Mouse (Mus musculus) hindbrain, embryonic 11.5 days (tissue): ENCODE data around the gene Atg9a. TPM values are rescaled to one million over a fixed set of nuclear protein-coding genes. Genes with fewer than 3 reads are reported as not detected.
A peak's percentile ranks its signal among the peaks of the same experiment; 100 is the strongest.

Source experiments
- ATAC-seq: fragments of 200-750 bp; cut with Nextera tagmentation; 2 replicates; pipeline ENCODE4 v1.8.0; 2017; ENCODE audit warnings: mild to moderate bottlenecking, moderate TSS enrichment, moderate library complexity; ENCODE audit not compliant: low FRiP score
- DNase-seq: peaks from one replicate; pipeline ENCODE4 v3.0.0-alpha.2; 2015; ENCODE audit warnings: low spot score
- H3K27ac ChIP-seq: fragments of 300-500 bp; sonication (generic); 2 replicates; pipeline ENCODE4 v1.5.1; 2014; ENCODE audit warnings: mild to moderate bottlenecking, low read depth, low read length
- H3K27me3 ChIP-seq: fragments of 300-500 bp; sonication (generic); 2 replicates; pipeline ENCODE4 v1.6.1; 2014; ENCODE audit warnings: mild to moderate bottlenecking, low read length, moderate library complexity, mixed read lengths; ENCODE audit not compliant: control insufficient read depth, insufficient read depth
- H3K36me3 ChIP-seq: fragments of 300-500 bp; sonication (generic); 2 replicates; pipeline ENCODE4 v1.6.1; 2014; ENCODE audit warnings: mild to moderate bottlenecking, low read length, moderate library complexity, mixed read lengths; ENCODE audit not compliant: control insufficient read depth, insufficient read depth
- H3K4me1 ChIP-seq: fragments of 300-500 bp; sonication (generic); replicated peaks from 2 replicates; pipeline ENCODE4 v1.6.1; 2014; ENCODE audit warnings: low read length, mixed read lengths; ENCODE audit not compliant: control insufficient read depth, insufficient read depth
- H3K4me2 ChIP-seq: fragments of 300-500 bp; sonication (generic); replicated peaks from 2 replicates; pipeline ENCODE4 v1.6.1; 2014; ENCODE audit warnings: mild to moderate bottlenecking, low read depth, low read length
- H3K4me3 ChIP-seq: fragments of 300-500 bp; sonication (generic); 2 replicates; pipeline ENCODE4 v1.5.1; 2014; ENCODE audit warnings: low read depth, low read length
- H3K9ac ChIP-seq: fragments of 300-500 bp; sonication (generic); 2 replicates; pipeline ENCODE4 v1.6.1; 2014; ENCODE audit warnings: low read depth, low read length
- H3K9me3 ChIP-seq: fragments of 300-500 bp; sonication (generic); 2 replicates; pipeline ENCODE4 v1.6.1; 2016; ENCODE audit warnings: low read length; ENCODE audit not compliant: control insufficient read depth
- WGBS: fragments of 180-500 bp; shearing (Covaris S2); extraction: QIAGEN DNeasy Blood & Tissue Kit; methylation state at CpG from one replicate; pipeline ENCODE4 v1.1.7; 2014; 5-methylcytosine and 5-hydroxymethylcytosine counted together
- polyA plus RNA-seq: library from polyadenylated mRNA; unstranded; fragments of >200 nt; fragmentation: Nextera tagmentation; extraction: Ambion mirVana; gene quantifications from 2 replicates; pipeline ENCODE4 v1.2.1, GENCODE M21; 2014

Gene Atg9a
- polyA plus RNA-seq, 1 experiment from 2014 or later: 17.4 TPM

DNA sequence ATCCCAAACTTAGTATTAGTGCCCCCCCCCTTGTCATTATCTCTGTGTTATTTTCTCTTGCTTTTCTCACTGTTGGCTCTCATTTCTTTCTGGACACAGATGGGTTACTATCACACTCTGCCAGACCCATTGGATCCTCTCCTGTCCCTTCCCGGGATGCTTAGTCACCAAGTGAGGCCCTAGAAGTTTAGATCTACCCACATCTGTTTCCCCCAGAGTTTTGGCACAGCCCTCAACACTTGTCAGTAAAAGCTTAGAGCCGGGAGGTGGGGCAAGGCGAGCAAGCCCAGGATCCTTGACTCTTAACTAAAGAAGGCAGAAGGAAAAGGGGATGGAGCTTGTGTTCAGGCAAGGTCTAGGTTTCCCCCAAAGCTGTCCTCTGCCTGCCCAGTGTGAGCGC, 37.2 kb upstream of the Atg9a start:
- 72% methylated on average over 4 of the region's 4 CpGs for WGBS
- Histone ChIP-seq H3K36me3 (no peaks in the 10 kb centered on the region), H3K9me3 (no peaks in the 10 kb centered on the region), H3K4me2 (no peak overlapping the region), H3K9ac (no peak overlapping the region), H3K4me3 (no peak overlapping the region), H3K27me3 (no peaks in the 10 kb centered on the region), H3K27ac (no peak overlapping the region), H3K4me1 (no peaks in the 10 kb centered on the region)
- DNase-seq (no peak), ATAC-seq (no peak)

DNA sequence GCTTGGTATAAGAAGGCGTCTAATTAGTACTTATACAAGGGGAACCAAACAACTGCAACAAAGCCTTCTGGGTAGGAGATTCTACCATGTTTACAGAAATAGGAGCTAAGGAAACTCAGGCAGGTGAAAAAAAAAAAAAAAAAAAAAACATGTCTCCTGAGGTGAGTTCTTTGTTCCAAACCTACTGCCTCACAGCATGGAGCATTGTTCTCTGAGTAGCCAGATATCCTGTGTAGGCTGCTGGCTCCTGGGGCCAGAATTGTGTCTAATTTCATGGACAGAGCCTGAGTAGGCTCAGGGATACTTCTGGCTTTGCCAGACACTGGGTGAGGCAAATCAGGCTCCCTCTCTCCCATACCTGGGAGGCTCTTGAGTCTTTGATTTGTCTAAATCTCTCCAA, 35.7 kb upstream of the Atg9a start:
- ATAC-seq: no peak
- Histone ChIP-seq H3K9ac (no peak overlapping the region), H3K4me1 (no peaks in the 10 kb centered on the region), H3K36me3 (no peaks in the 10 kb centered on the region), H3K27me3 (no peaks in the 10 kb centered on the region), H3K27ac (no peak overlapping the region), H3K9me3 (no peaks in the 10 kb centered on the region), H3K4me2 (no peak overlapping the region), H3K4me3 (no peak overlapping the region)
- DNase-seq: no peak
- WGBS: 64% methylated on average over 1 of the region's 1 CpGs

DNA sequence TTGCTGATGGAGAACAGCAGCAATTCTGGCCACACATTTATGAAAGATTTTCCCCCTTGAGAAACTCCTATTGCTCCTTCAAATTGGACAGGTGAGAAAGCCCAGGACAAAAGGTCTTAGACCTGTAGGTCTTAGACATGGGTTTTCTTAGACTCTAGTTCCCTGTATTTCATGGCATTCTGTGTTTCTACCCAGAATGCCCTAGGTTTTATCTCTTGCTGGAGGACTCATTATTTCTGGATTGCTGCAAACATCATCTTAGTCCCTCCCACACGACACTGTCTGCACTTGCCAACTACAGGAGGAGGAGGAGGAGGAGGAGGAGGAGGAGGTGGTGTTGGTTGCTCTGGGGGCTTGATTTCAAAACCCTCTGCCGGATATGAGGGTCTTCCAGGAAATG, 34.1 kb upstream of the Atg9a start:
- no peaks in the 10 kb centered on the region for H3K36me3 ChIP-seq
- ATAC-seq: no peak
- WGBS: 66% methylated on average over 2 of the region's 2 CpGs

DNA sequence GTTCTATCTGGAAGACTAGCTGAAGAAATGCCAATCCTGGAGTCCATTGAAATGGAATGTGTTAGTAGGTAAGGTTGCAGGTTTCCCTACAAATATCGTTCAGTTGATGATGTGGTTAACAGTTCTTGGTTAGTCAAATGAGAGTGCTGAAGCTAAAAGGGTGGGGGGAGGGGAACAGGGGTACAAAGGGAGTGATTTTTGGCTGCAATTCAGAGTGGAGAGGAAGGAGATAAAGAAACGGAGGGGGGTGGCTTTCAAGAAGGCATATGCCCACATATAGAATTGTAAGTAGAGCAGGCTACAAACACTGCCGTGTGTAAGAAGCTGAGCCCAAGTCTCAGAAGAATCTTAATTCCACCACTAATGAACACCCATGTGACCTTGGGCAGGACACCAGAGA, 33.5 kb upstream of the Atg9a start:
- Histone ChIP-seq H3K4me3 (no peak overlapping the region), H3K9me3 (no peaks in the 10 kb centered on the region), H3K27ac (no peak overlapping the region), H3K9ac (no peak overlapping the region), H3K4me1 (no peaks in the 10 kb centered on the region), H3K27me3 (peaks cover 6% of the 10 kb centered on the region), H3K4me2 (no peak overlapping the region), H3K36me3 (no peaks in the 10 kb centered on the region)
- DNase-seq: no peak
- no peak for ATAC-seq
- 76% methylated on average over 3 of the region's 3 CpGs for WGBS

More for the DNA sequence above, 34.1 kb upstream of the Atg9a start:
- no peak for DNase-seq
- Histone ChIP-seq H3K4me2 (no peak overlapping the region), H3K4me3 (no peak overlapping the region), H3K9ac (no peak overlapping the region), H3K4me1 (no peaks in the 10 kb centered on the region), H3K27me3 (no peaks in the 10 kb centered on the region; the same call in 1 of the 2 replicates), H3K9me3 (no peaks in the 10 kb centered on the region), H3K27ac (no peak overlapping the region)

DNA sequence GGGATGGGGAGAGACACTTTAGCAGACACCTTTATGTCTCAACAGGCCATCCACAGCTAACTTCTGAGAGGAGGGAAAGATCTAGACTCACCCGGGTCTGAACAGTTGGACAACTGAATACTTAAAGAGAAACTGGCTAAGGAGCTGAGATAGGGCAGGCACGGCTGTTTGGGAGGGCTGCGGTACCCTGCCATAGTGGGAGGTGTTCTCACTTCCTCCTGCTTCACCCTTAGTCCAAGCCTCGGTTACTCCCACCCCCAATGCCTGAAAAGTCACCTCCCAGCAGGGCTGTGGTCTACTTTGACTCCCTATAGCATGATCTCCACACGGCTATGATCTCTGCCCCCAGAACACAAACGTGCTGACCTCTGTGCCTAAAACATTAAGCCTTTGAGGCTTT, 31.5 kb upstream of the Atg9a start:
- Histone ChIP-seq H3K9ac (no peak overlapping the region), H3K27me3 (peaks cover 24% of the 10 kb centered on the region), H3K27ac (no peak overlapping the region), H3K4me2 (no peak overlapping the region), H3K4me1 (peaks cover 3% of the 10 kb centered on the region), H3K9me3 (no peaks in the 10 kb centered on the region), H3K36me3 (no peaks in the 10 kb centered on the region), H3K4me3 (no peak overlapping the region)
- ATAC-seq (no peak), DNase-seq (no peak)
- 76% methylated on average over 6 of the region's 6 CpGs for WGBS

DNA sequence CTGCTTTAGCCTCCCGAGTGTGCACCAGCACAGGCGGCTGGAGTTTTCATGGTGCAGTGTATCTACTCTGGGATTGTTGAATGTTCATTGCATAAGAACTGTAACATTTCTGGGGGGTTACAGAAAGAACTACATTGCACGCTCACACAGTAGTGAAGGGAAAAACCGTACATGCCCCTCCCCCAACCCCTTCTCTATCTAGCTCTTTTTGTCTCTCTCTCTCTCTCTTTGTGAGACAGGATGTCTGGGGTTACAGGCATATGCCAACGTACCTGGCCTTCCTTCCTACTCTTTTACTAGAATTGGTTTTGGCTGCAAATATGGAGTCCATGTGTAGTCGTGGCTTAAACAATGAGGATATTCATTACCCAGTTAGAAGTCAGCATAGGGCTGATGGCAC, 30.9 kb upstream of the Atg9a start:
- no peak for DNase-seq
- peaks cover 5% of the 10 kb centered on the region for H3K4me1 ChIP-seq
- no peaks in the 10 kb centered on the region for H3K36me3 ChIP-seq
- no peak for ATAC-seq
- H3K27ac ChIP-seq: no peak overlapping the region
- no peaks in the 10 kb centered on the region for H3K9me3 ChIP-seq
- 84% methylated on average over 6 of the region's 6 CpGs for WGBS
- no peak overlapping the region for H3K4me3 ChIP-seq
- H3K4me2 ChIP-seq: no peak overlapping the region
- H3K9ac ChIP-seq: no peak overlapping the region
- H3K27me3 ChIP-seq: peaks cover 30% of the 10 kb centered on the region

DNA sequence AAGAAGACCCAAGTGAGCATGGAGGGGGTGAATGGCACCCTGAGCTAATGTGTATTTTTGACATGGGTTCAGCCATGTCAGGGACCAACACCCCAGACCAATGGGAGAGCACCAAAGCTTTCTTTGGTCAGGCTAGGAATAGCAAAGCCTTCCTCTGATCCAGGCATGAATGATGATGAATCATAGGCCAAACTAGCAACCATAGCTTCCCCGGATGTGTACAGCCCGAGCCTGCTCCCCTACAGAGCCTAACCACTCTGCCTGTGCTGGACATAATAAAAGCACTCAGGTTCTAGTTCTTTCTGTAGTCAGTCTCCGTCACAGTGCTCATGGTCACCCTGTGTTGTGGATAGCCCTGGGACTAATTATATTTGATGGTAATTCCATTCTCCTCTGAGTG, 29.5 kb upstream of the Atg9a start:
- Histone ChIP-seq H3K4me1 (peaks cover 5% of the 10 kb centered on the region), H3K4me2 (no peak overlapping the region), H3K4me3 (no peak overlapping the region), H3K9ac (no peak overlapping the region), H3K9me3 (no peaks in the 10 kb centered on the region), H3K36me3 (no peaks in the 10 kb centered on the region), H3K27ac (no peak overlapping the region), H3K27me3 (peaks cover 43% of the 10 kb centered on the region)
- 77% methylated on average over 3 of the region's 3 CpGs for WGBS
- DNase-seq: no peak
- no peak for ATAC-seq

DNA sequence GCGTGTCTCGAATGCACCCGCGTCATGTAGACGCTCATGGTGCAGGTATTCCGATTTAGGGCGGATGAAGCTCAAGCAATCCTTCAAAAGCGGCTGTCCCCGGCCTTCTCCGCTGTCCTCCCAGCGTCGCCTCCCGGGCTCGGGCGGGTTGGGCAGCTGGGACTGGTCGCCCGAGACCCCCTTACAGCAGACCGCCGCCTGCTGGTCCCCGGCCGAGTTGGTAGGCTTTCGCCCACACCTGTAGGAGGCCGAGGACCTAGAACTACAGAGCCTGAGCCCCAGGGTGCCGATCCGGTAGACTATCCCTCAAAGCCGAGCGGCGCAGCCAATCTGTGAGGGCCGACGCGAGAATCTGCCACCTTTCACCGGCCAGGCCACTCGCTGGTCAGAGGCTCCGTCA, 27.5 kb upstream of the Atg9a start, which contains the start of gene Tuba4a:
Tuba4a (minus strand) TSS at position 335 of the 400 bp plus-strand sequence.
- ATAC-seq (peak; percentile 61), DNase-seq (peak; percentile 61)
- Histone ChIP-seq H3K4me1 (peaks cover 5% of the 10 kb centered on the region), H3K4me2 (peak within 1 kb of the TSS; percentile 92), H3K27me3 (peaks cover 46% of the 10 kb centered on the region), H3K36me3 (0 out of 2 replicates have a peak, but pooled peaks cover 2% of the 10 kb centered on the region), H3K9ac (peak within 1 kb of the TSS; percentile 42; the same call in 1 of the 2 replicates), H3K9me3 (no peaks in the 10 kb centered on the region), H3K4me3 (peak within 1 kb of the TSS; percentile 46), H3K27ac (no peak within 1 kb of the TSS)
- WGBS: 0% methylated on average over 34 of the region's 34 CpGs

DNA sequence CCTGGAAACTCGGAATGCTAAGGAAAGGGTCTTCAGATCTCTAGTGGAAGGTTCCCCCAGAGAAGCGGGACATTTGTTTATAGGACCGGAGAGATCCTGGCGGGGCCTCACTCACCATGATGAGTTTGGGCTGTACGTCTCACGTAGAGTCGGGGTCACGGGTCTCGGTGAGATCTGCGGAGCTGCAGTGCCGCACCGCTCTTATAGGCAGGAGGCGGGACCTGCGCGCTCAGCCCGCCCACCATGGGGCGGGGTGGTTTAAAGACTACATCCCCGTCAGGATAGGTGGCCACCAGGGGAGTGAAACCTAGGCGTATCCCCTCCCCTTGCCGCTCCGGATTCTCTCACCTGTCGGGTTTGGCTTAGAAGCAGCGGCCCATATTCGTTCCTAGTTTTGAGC, 27.1 kb upstream of the Atg9a start:
- H3K27ac ChIP-seq: no peak overlapping the region
- peaks cover 5% of the 10 kb centered on the region for H3K4me1 ChIP-seq
- H3K4me2 ChIP-seq: peak overlapping the region; percentile 92
- WGBS: under 1% methylated on average over 24 of the region's 24 CpGs
- 0 out of 2 replicates have a peak, but pooled peaks cover 2% of the 10 kb centered on the region for H3K36me3 ChIP-seq
- H3K4me3 ChIP-seq: peak overlapping the region; percentile 46
- H3K27me3 ChIP-seq: peaks cover 46% of the 10 kb centered on the region
- no peaks in the 10 kb centered on the region for H3K9me3 ChIP-seq
- DNase-seq (peak; percentile 79), ATAC-seq (peak; percentile 79)
- peak overlapping the region; percentile 42; the same call in 1 of the 2 replicates for H3K9ac ChIP-seq
